14 mouse cellular contexts compared by ENCODE assay signal in genomic region chr4:86416401-86417025, GRCm38 (mm10).
DNase-seq lines count a peak whose midpoint lies in the region; ATAC-seq and TF ChIP-seq lines count a peak whose summit lies in the region.
"Had no signal": no experiment of that assay in that cellular context is flagged by ENCODE, and none has a peak within 500 bp of the region (broad histone marks: within the 10 kb centered on the region; RNA-seq: fewer than 3 reads in every experiment).

No protein-coding gene starts in this region.

- peak overlapping the region; percentile 17; the same call in 1 of the 2 replicates for H3K27ac ChIP-seq in testis, adult 2 months (ENCODE audit: control insufficient read depth, insufficient read depth, low read depth, low read length)
- H3K27ac ChIP-seq in hindbrain, postnatal 0 days, result no peak overlapping the region; the same call in 1 of the 2 replicates
- H3K27ac ChIP-seq in stomach, postnatal 0 days (replicated peaks), result no peak overlapping the region

- no peak for TF ChIP-seq EP300 in stomach, postnatal 0 days (optimal IDR thresholded peaks at IDR 0.05)

- no peak for TF ChIP-seq POLR2A in testis, adult 2 months (IDR thresholded peaks at IDR 0.05; ENCODE audit: control insufficient read depth, low read depth, low read length)

- H3K36me3 ChIP-seq in testis, adult 2 months (ENCODE audit: control insufficient read depth, insufficient read depth, low read length), result no peaks in the 10 kb centered on the region
- no peaks in the 10 kb centered on the region for H3K36me3 ChIP-seq in hindbrain, postnatal 0 days (ENCODE audit: insufficient read depth, low read length)
- no peaks in the 10 kb centered on the region for H3K36me3 ChIP-seq in stomach, postnatal 0 days (ENCODE audit: control insufficient read depth, insufficient read depth, low read length)

- no peaks in the 10 kb centered on the region for H3K9me3 ChIP-seq in hindbrain, postnatal 0 days (ENCODE audit: low read length)
- no peaks in the 10 kb centered on the region for H3K9me3 ChIP-seq in stomach, postnatal 0 days (ENCODE audit: control insufficient read depth, low read length)

- no peak for TF ChIP-seq CTCF in testis, adult 2 months (IDR thresholded peaks at IDR 0.05; ENCODE audit: control insufficient read depth, insufficient read depth, insufficient replicate concordance, low read depth, low read length)
- TF ChIP-seq CTCF in hindbrain, postnatal 0 days (IDR thresholded peaks at IDR 0.05; ENCODE audit: low read depth), result no peak
- no peak for TF ChIP-seq CTCF in stomach, postnatal 0 days (IDR thresholded peaks at IDR 0.05; ENCODE audit: low read depth)

- no peak overlapping the region for H3K4me3 ChIP-seq in testis, adult 2 months (ENCODE audit: control insufficient read depth, low read depth, low read length)
- no peak overlapping the region for H3K4me3 ChIP-seq in hindbrain, postnatal 0 days (ENCODE audit: low read length)
- H3K4me3 ChIP-seq in stomach, postnatal 0 days (ENCODE audit: low read depth, low read length), result no peak overlapping the region
- H3K4me3 ChIP-seq: myocyte had no signal

- no peak overlapping the region for H3K4me2 ChIP-seq in hindbrain, postnatal 0 days (ENCODE audit: low read depth, low read length)
- H3K4me2 ChIP-seq in stomach, postnatal 0 days (replicated peaks; ENCODE audit: low read depth), result no peak overlapping the region

- 27% methylated on average over 15 of the region's 15 CpGs for WGBS in hindbrain, postnatal 0 days
- 38% methylated on average over 15 of the region's 15 CpGs for WGBS in stomach, postnatal 0 days

- peak; percentile 86 for DNase-seq in heart, adult 11 months
- DNase-seq in heart, postnatal 4 days, result no peak
- DNase-seq in testis, postnatal 14 days (ENCODE audit: low spot score), result no peak
- peak; percentile 35 for DNase-seq in hindbrain, postnatal 0 days (ENCODE audit: low spot score)
- no peak for DNase-seq in stomach, postnatal 0 days (ENCODE audit: low spot score)
- no peak for DNase-seq in kidney, postnatal 4 days
- DNase-seq in embryo, embryonic 9.5 days (ENCODE audit: extremely low spot score), result no peak
- DNase-seq: cerebellum, adult 2 months; right cerebral cortex, postnatal 25 days; thymus, postnatal 4 days had no signal

- peaks cover 5% of the 10 kb centered on the region for H3K4me1 ChIP-seq in testis, adult 2 months (ENCODE audit: control insufficient read depth, insufficient read depth, low read length)
- H3K4me1 ChIP-seq in hindbrain, postnatal 0 days (ENCODE audit: insufficient read depth, low read length), result 0 out of 2 replicates have a peak, but pooled peaks cover 6% of the 10 kb centered on the region
- 0 out of 2 replicates have a peak, but pooled peaks cover 2% of the 10 kb centered on the region for H3K4me1 ChIP-seq in stomach, postnatal 0 days (replicated peaks; ENCODE audit: control insufficient read depth, insufficient read depth)

- ATAC-seq in hindbrain, postnatal 0 days, result peak; percentile 59; the same call in 1 of the 2 replicates
- ATAC-seq in stomach, postnatal 0 days (ENCODE audit: low FRiP score, low TSS enrichment), result peak; percentile 49; the same call in 1 of the 2 replicates
- ATAC-seq: lung, postnatal 0 days had no signal

- no peaks in the 10 kb centered on the region for H3K27me3 ChIP-seq in testis, adult 2 months (ENCODE audit: control insufficient read depth, insufficient read depth, low read length)
- H3K27me3 ChIP-seq in hindbrain, postnatal 0 days (ENCODE audit: insufficient read depth, low read length), result no peaks in the 10 kb centered on the region
- H3K27me3 ChIP-seq in stomach, postnatal 0 days (ENCODE audit: control insufficient read depth, insufficient read depth, low read length), result no peaks in the 10 kb centered on the region
- H3K27me3 ChIP-seq: CH12.LX had no signal

- H3K9ac ChIP-seq in hindbrain, postnatal 0 days (replicated peaks; ENCODE audit: low read length), result no peak overlapping the region
- H3K9ac ChIP-seq in stomach, postnatal 0 days (ENCODE audit: low read length), result 0 out of 2 replicates have a peak overlapping the region, but pooled peaks have one; percentile 8

Comparison
In these comparisons a context has a peak if more than half of its experiments do, and no peak if none do; other contexts are left out.
1. DNase-seq: peak in heart, adult 11 months (single experiment) and hindbrain, postnatal 0 days (single experiment); none in heart, postnatal 4 days (single experiment), testis, postnatal 14 days (single experiment), stomach, postnatal 0 days (single experiment), kidney, postnatal 4 days (0 of 2) and embryo, embryonic 9.5 days (single experiment).